Mouse (Mus musculus): ENCODE measurements at regions not wholly inside any gene's neighbourhood (a gene's known extent, or its start where the extent isn't known, plus 50 kb on each side); places are given as distances from the start of the nearest gene placed in this dataset.
"Not testable (repeated sequence)": the region's sequence is repeated elsewhere in the genome, so short reads cannot be mapped to it uniquely, and the experiment has no call there.

DNA sequence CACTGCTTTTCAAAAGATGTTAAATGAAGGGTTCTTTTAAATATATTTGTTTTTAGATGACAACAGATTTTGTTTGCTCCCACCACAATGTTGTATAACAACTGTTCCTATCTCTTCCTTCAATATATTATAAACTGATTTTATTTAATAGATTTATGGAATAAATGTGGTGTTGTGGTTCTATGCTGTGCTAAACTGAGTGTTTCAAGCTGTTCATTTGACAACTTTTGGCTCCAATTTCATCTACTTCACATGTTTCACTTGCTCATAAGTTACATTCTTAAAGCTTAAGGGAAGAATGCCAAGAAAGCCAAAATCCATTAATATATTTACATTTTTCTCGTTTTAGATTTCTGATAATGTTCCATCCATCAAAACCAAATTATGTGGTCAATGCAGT, 341.9 kb upstream of the Nova1 start:
- Histone ChIP-seq H3K9ac (ENCODE audit: low read length) (no peak overlapping the region), H3K4me2 (ENCODE audit: low read depth, severe bottlenecking) (no peak overlapping the region), H3K4me1 (ENCODE audit: control insufficient read depth, insufficient read depth, low read length) (0 out of 2 replicates have a peak, but pooled peaks cover 5% of the 10 kb centered on the region), H3K36me3 (ENCODE audit: control insufficient read depth, insufficient read depth, low read length) (no peaks in the 10 kb centered on the region), H3K27ac (replicated peaks; ENCODE audit: low read depth, low read length) (no peak overlapping the region), H3K9me3 (ENCODE audit: control insufficient read depth, low read length) (no peaks in the 10 kb centered on the region), H3K4me3 (ENCODE audit: low read depth, low read length) (no peak overlapping the region), H3K27me3 (ENCODE audit: control insufficient read depth, insufficient read depth, low read length) (no peaks in the 10 kb centered on the region)
- 90% methylated on average over 1 of the region's 1 CpGs for WGBS
- ATAC-seq (ENCODE audit: insufficient number of reproducible peaks, low FRiP score, low TSS enrichment, low read depth) (no peak), DNase-seq (ENCODE audit: low spot score) (no peak)

DNA sequence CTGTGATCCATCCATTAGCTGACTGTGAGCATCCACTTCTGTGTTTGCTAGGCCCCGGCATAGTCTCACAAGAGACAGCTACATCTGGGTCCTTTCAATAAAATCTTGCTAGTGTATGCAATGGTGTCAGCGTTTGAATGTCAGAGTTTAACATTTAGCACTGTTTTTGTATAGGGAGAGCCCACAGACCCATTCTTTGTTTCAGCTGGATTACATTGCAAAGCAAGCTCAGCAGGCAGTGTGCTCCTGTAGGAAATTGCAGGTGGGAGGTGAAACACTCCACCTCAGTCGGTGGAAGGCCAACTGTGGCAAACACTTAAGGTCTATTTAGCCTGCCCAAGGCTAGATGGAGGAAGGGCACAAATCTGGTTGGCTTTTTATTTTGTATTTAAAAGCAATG, 337.2 kb upstream of the Nova1 start:
- ATAC-seq (ENCODE audit: insufficient number of reproducible peaks, low FRiP score, low TSS enrichment, low read depth), result not testable (repeated sequence)

DNA sequence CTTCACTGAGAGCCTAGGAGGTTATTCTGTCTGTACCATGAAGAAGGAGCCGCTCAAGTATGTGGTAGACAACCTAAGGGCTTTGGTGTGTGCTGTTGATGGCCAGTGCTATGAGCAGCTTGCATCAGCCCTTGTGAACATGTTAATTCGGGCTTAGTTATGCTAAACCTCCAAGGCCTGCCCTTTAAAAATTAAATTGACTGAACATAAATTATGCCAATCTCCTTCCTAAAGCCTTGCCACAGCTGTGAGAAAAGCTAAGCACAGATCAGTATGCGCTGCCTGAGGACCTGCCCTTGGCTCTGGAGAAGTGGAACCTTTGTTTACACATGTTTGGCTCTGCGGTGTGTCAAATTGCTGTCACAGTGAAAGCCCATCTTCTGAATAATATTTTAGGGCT, 321.9 kb upstream of the Nova1 start:
- Histone ChIP-seq H3K36me3 (ENCODE audit: control insufficient read depth, insufficient read depth, low read length) (no peaks in the 10 kb centered on the region), H3K4me1 (ENCODE audit: control insufficient read depth, insufficient read depth, low read length) (no peaks in the 10 kb centered on the region), H3K27ac (replicated peaks; ENCODE audit: low read depth, low read length) (no peak overlapping the region), H3K27me3 (ENCODE audit: control insufficient read depth, insufficient read depth, low read length) (no peaks in the 10 kb centered on the region), H3K9me3 (ENCODE audit: control insufficient read depth, low read length) (no peaks in the 10 kb centered on the region), H3K9ac (ENCODE audit: low read length) (no peak overlapping the region), H3K4me2 (ENCODE audit: low read depth, severe bottlenecking) (no peak overlapping the region), H3K4me3 (ENCODE audit: low read depth, low read length) (no peak overlapping the region)
- WGBS, result 70% methylated on average over 4 of the region's 4 CpGs
- DNase-seq (ENCODE audit: low spot score), result no peak
- no peak for ATAC-seq (ENCODE audit: insufficient number of reproducible peaks, low FRiP score, low TSS enrichment, low read depth)

More for the DNA sequence above, 337.2 kb upstream of the Nova1 start:
- H3K36me3 ChIP-seq (ENCODE audit: control insufficient read depth, insufficient read depth, low read length); DNase-seq (ENCODE audit: low spot score); H3K27me3 ChIP-seq (ENCODE audit: control insufficient read depth, insufficient read depth, low read length); H3K9me3 ChIP-seq (ENCODE audit: control insufficient read depth, low read length); H3K9ac ChIP-seq (ENCODE audit: low read length); H3K4me3 ChIP-seq (ENCODE audit: low read depth, low read length); H3K4me1 ChIP-seq (ENCODE audit: control insufficient read depth, insufficient read depth, low read length); H3K27ac ChIP-seq (replicated peaks; ENCODE audit: low read depth, low read length); H3K4me2 ChIP-seq (ENCODE audit: low read depth, severe bottlenecking): not testable (repeated sequence)
- 10% methylated on average over 2 of the region's 3 CpGs for WGBS

- Histone ChIP-seq H3K4me1 (ENCODE audit: control insufficient read depth, insufficient read depth, low read length) (no peaks in the 10 kb centered on the region), H3K36me3 (ENCODE audit: control insufficient read depth, insufficient read depth, low read length) (no peaks in the 10 kb centered on the region), H3K9ac (ENCODE audit: low read length) (no peak overlapping the region), H3K27ac (replicated peaks; ENCODE audit: low read depth, low read length) (no peak overlapping the region), H3K27me3 (ENCODE audit: control insufficient read depth, insufficient read depth, low read length) (no peaks in the 10 kb centered on the region), H3K4me3 (ENCODE audit: low read depth, low read length) (no peak overlapping the region), H3K9me3 (ENCODE audit: control insufficient read depth, low read length) (no peaks in the 10 kb centered on the region), H3K4me2 (ENCODE audit: low read depth, severe bottlenecking) (no peak overlapping the region)
- DNase-seq (ENCODE audit: low spot score) (no peak), ATAC-seq (ENCODE audit: insufficient number of reproducible peaks, low FRiP score, low TSS enrichment, low read depth) (no peak)
- WGBS, result 91% methylated on average over 9 of the region's 9 CpGs
Observed at GRCm38 (mm10) chr12:47129821-47130220, 311.1 kb upstream of the Nova1 start.

GRCm38 (mm10) chr12:47128596-47128995, 309.9 kb upstream of the Nova1 start:
- DNase-seq (ENCODE audit: low spot score), result no peak
- no peaks in the 10 kb centered on the region for H3K27me3 ChIP-seq (ENCODE audit: control insufficient read depth, insufficient read depth, low read length)
- H3K4me3 ChIP-seq (ENCODE audit: low read depth, low read length), result no peak overlapping the region
- H3K27ac ChIP-seq (replicated peaks; ENCODE audit: low read depth, low read length), result no peak overlapping the region
- H3K9me3 ChIP-seq (ENCODE audit: control insufficient read depth, low read length), result no peaks in the 10 kb centered on the region
- ATAC-seq (ENCODE audit: insufficient number of reproducible peaks, low FRiP score, low TSS enrichment, low read depth), result no peak
- no peak overlapping the region for H3K4me2 ChIP-seq (ENCODE audit: low read depth, severe bottlenecking)
- no peaks in the 10 kb centered on the region for H3K36me3 ChIP-seq (ENCODE audit: control insufficient read depth, insufficient read depth, low read length)
- 81% methylated on average over 3 of the region's 3 CpGs for WGBS
- H3K9ac ChIP-seq (ENCODE audit: low read length), result no peak overlapping the region
- no peaks in the 10 kb centered on the region for H3K4me1 ChIP-seq (ENCODE audit: control insufficient read depth, insufficient read depth, low read length)

- no peaks in the 10 kb centered on the region for H3K4me1 ChIP-seq (ENCODE audit: control insufficient read depth, insufficient read depth, low read length)
- no peaks in the 10 kb centered on the region for H3K27me3 ChIP-seq (ENCODE audit: control insufficient read depth, insufficient read depth, low read length)
- H3K9me3 ChIP-seq (ENCODE audit: control insufficient read depth, low read length), result no peaks in the 10 kb centered on the region
- H3K36me3 ChIP-seq (ENCODE audit: control insufficient read depth, insufficient read depth, low read length), result no peaks in the 10 kb centered on the region
- DNase-seq (ENCODE audit: low spot score) (no peak), ATAC-seq (ENCODE audit: insufficient number of reproducible peaks, low FRiP score, low TSS enrichment, low read depth) (no peak)
- H3K4me3 ChIP-seq (ENCODE audit: low read depth, low read length), result no peak overlapping the region
- H3K27ac ChIP-seq (replicated peaks; ENCODE audit: low read depth, low read length), result no peak overlapping the region
- no peak overlapping the region for H3K9ac ChIP-seq (ENCODE audit: low read length)
- 81% methylated on average over 3 of the region's 3 CpGs for WGBS
- no peak overlapping the region for H3K4me2 ChIP-seq (ENCODE audit: low read depth, severe bottlenecking)
Observed at GRCm38 (mm10) chr12:47121426-47121825, 302.7 kb upstream of the Nova1 start.

DNA sequence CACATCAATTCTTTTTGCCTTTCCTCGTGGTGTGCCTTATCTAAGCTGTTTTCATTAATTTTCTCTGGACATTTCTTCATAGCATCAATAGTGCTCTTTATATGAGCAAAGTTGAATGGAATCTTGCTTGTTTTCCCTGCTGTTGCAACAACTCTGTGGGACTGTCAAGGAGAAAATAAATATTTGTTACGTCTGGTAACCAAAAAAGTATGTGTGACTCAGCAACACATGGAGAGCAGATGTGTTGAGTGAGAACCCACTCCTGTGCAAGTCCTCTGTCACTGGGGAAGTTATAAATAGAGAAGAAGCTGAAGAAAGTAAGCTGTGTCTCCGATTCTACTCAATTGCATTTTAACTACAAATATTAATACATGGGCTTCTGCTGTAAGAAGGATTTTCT, 298.8 kb upstream of the Nova1 start:
- DNase-seq (ENCODE audit: low spot score) (no peak), ATAC-seq (ENCODE audit: insufficient number of reproducible peaks, low FRiP score, low TSS enrichment, low read depth) (no peak)
- WGBS, result 43% methylated on average over 3 of the region's 3 CpGs
- no peaks in the 10 kb centered on the region for H3K27me3 ChIP-seq (ENCODE audit: control insufficient read depth, insufficient read depth, low read length)
- no peaks in the 10 kb centered on the region for H3K36me3 ChIP-seq (ENCODE audit: control insufficient read depth, insufficient read depth, low read length)
- no peak overlapping the region for H3K9ac ChIP-seq (ENCODE audit: low read length)
- no peak overlapping the region for H3K27ac ChIP-seq (replicated peaks; ENCODE audit: low read depth, low read length)
- no peaks in the 10 kb centered on the region for H3K9me3 ChIP-seq (ENCODE audit: control insufficient read depth, low read length)
- no peak overlapping the region for H3K4me2 ChIP-seq (ENCODE audit: low read depth, severe bottlenecking)
- H3K4me1 ChIP-seq (ENCODE audit: control insufficient read depth, insufficient read depth, low read length), result no peaks in the 10 kb centered on the region
- no peak overlapping the region for H3K4me3 ChIP-seq (ENCODE audit: low read depth, low read length)

DNA sequence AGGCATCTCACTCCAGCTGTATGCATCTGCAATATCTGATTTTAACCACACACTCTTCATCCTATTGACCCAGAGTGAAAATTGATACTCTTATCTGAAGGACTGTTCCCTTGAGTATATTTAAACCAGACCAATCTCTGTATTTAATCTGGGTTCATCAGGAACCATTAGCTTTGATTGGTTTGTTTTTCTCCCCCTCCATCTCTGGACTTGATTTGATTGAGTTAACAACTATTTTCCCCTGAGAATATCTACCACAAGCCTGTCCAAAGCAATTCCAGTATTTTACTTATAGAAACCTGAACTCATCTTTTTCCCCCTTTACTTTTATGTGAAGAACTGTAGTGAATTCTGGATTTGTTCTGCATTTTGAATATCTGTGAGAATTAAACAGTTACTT, 270.5 kb upstream of the Nova1 start:
- no peak for ATAC-seq (ENCODE audit: insufficient number of reproducible peaks, low FRiP score, low TSS enrichment, low read depth)
- no peaks in the 10 kb centered on the region for H3K36me3 ChIP-seq (ENCODE audit: control insufficient read depth, insufficient read depth, low read length)
- no peaks in the 10 kb centered on the region for H3K27me3 ChIP-seq (ENCODE audit: control insufficient read depth, insufficient read depth, low read length)
- DNase-seq (ENCODE audit: low spot score), result no peak
- H3K4me2 ChIP-seq (ENCODE audit: low read depth, severe bottlenecking), result no peak overlapping the region
- no peaks in the 10 kb centered on the region for H3K4me1 ChIP-seq (ENCODE audit: control insufficient read depth, insufficient read depth, low read length)
- no peak overlapping the region for H3K4me3 ChIP-seq (ENCODE audit: low read depth, low read length)
- no peaks in the 10 kb centered on the region for H3K9me3 ChIP-seq (ENCODE audit: control insufficient read depth, low read length)
- no peak overlapping the region for H3K9ac ChIP-seq (ENCODE audit: low read length)
- H3K27ac ChIP-seq (replicated peaks; ENCODE audit: low read depth, low read length), result no peak overlapping the region

DNA sequence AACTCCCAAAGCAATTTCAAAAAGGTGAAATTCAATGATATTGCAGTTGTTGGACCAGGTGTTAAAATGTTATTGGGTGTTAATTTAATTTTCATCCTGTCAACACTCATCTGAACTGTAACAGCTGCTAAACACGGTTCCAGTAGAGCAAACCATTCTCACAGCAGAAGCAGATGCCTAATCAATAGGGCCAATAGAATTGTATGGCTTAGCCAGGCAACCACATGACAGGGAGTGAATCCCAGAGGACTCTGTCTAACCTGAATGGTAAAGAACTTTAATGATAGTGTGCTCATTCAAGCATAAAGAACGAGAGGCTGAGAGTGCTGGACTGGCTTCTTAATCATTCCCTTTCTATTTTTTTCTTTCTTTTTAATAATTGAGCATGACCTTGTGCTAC, 256.2 kb upstream of the Nova1 start:
- Histone ChIP-seq H3K27ac (replicated peaks; ENCODE audit: low read depth, low read length) (no peak overlapping the region), H3K9ac (ENCODE audit: low read length) (no peak overlapping the region), H3K4me3 (ENCODE audit: low read depth, low read length) (no peak overlapping the region), H3K36me3 (ENCODE audit: control insufficient read depth, insufficient read depth, low read length) (no peaks in the 10 kb centered on the region), H3K4me1 (ENCODE audit: control insufficient read depth, insufficient read depth, low read length) (no peaks in the 10 kb centered on the region), H3K9me3 (ENCODE audit: control insufficient read depth, low read length) (no peaks in the 10 kb centered on the region), H3K27me3 (ENCODE audit: control insufficient read depth, insufficient read depth, low read length) (no peaks in the 10 kb centered on the region), H3K4me2 (ENCODE audit: low read depth, severe bottlenecking) (no peak overlapping the region)
- DNase-seq (ENCODE audit: low spot score) (no peak), ATAC-seq (ENCODE audit: insufficient number of reproducible peaks, low FRiP score, low TSS enrichment, low read depth) (no peak)
- 64% methylated on average over 2 of the region's 2 CpGs for WGBS

Data from limb, embryonic 11.5 days (tissue).